7 mouse cellular contexts compared by ENCODE assay signal in the genomic region with DNA sequence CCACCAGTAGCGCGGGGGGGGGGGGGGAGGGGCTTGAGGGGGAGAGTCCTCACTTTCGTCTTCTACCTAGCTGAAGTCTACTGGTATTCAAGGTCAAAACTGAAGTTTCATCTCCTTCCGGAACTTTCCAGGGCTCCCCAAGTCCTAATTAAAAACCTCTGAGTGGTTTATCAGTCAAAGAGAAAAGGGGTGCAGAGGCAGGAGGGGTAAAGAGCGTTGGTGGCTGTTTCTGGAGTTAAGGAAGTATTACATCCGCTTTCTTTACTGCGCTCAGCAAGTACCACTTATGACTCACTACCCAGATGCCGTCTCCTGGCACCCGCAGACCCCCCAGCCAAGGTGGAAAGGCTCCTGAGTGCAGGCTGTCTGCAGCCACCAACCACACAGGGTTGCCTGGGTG.
DNase-seq lines count a peak whose midpoint lies in the region; ATAC-seq lines count a peak whose summit lies in the region.

No protein-coding gene starts in this region.

- no peak overlapping the region for H3K27ac ChIP-seq in forebrain, embryonic 12.5 days
- H3K27ac ChIP-seq in intestine, embryonic 16.5 days (ENCODE audit: low read length): no peak overlapping the region
- no peak overlapping the region for H3K27ac ChIP-seq in midbrain, embryonic 12.5 days (replicated peaks)

- no peak for ATAC-seq in forebrain, embryonic 12.5 days (ENCODE audit: low FRiP score)
- ATAC-seq in intestine, embryonic 16.5 days: no peak
- no peak for ATAC-seq in midbrain, embryonic 12.5 days (ENCODE audit: low FRiP score, low read depth)

- peak overlapping the region; percentile 51; the same call in 1 of the 2 replicates for H3K9ac ChIP-seq in forebrain, embryonic 12.5 days
- no peak overlapping the region for H3K9ac ChIP-seq in intestine, embryonic 16.5 days (ENCODE audit: low read depth, low read length)
- peak overlapping the region; percentile 39; the same call in 1 of the 2 replicates for H3K9ac ChIP-seq in midbrain, embryonic 12.5 days (replicated peaks)

- peak overlapping the region; percentile 55 for H3K4me2 ChIP-seq in forebrain, embryonic 12.5 days
- 0 out of 2 replicates have a peak overlapping the region, but pooled peaks have one; percentile 7 for H3K4me2 ChIP-seq in intestine, embryonic 16.5 days (ENCODE audit: low read depth, low read length)
- peak overlapping the region; percentile 53 for H3K4me2 ChIP-seq in midbrain, embryonic 12.5 days (replicated peaks)

- H3K36me3 ChIP-seq in forebrain, embryonic 12.5 days (replicated peaks): no peaks in the 10 kb centered on the region; the same call in 1 of the 2 replicates
- no peaks in the 10 kb centered on the region for H3K36me3 ChIP-seq in intestine, embryonic 16.5 days (ENCODE audit: control insufficient read depth, insufficient read depth, low read length)
- no peaks in the 10 kb centered on the region for H3K36me3 ChIP-seq in midbrain, embryonic 12.5 days

- DNase-seq in right cerebral cortex, adult 18-20 months: peak; percentile 43
- DNase-seq in right cerebral cortex, postnatal 4 days: no peak
- DNase-seq in spleen, postnatal 4 days (ENCODE audit: low spot score in 2 of 2): peak; percentile 41 to 70
- no peak for DNase-seq in kidney, postnatal 25 days

- H3K9me3 ChIP-seq in forebrain, embryonic 12.5 days: peaks cover 21% of the 10 kb centered on the region
- peaks cover 13% of the 10 kb centered on the region for H3K9me3 ChIP-seq in intestine, embryonic 16.5 days (ENCODE audit: control insufficient read depth, low read length)
- peaks cover 28% of the 10 kb centered on the region for H3K9me3 ChIP-seq in midbrain, embryonic 12.5 days

- WGBS in forebrain, embryonic 12.5 days: 26% methylated on average over 8 of the region's 9 CpGs
- 52% methylated on average over 7 of the region's 9 CpGs for WGBS in intestine, embryonic 16.5 days
- 23% methylated on average over 9 of the region's 9 CpGs for WGBS in midbrain, embryonic 12.5 days

- peaks cover 10% of the 10 kb centered on the region; the same call in 1 of the 2 replicates for H3K27me3 ChIP-seq in forebrain, embryonic 12.5 days
- H3K27me3 ChIP-seq in intestine, embryonic 16.5 days (replicated peaks; ENCODE audit: control insufficient read depth, insufficient read depth, low read length): no peaks in the 10 kb centered on the region
- H3K27me3 ChIP-seq in midbrain, embryonic 12.5 days: peaks cover 3% of the 10 kb centered on the region; the same call in 1 of the 2 replicates

- H3K4me3 ChIP-seq in forebrain, embryonic 12.5 days (replicated peaks): peak overlapping the region; percentile 23
- no peak overlapping the region for H3K4me3 ChIP-seq in intestine, embryonic 16.5 days (ENCODE audit: low read length)
- H3K4me3 ChIP-seq in midbrain, embryonic 12.5 days: peak overlapping the region; percentile 21

- peaks cover 24% of the 10 kb centered on the region for H3K4me1 ChIP-seq in forebrain, embryonic 12.5 days
- no peaks in the 10 kb centered on the region for H3K4me1 ChIP-seq in intestine, embryonic 16.5 days (ENCODE audit: control insufficient read depth, insufficient read depth, low read length)
- H3K4me1 ChIP-seq in midbrain, embryonic 12.5 days: peaks cover 25% of the 10 kb centered on the region

Comparison
In these comparisons a context has a peak if more than half of its experiments do, and no peak if none do; other contexts are left out.
1. DNase-seq: peak in right cerebral cortex, adult 18-20 months (single experiment) and spleen, postnatal 4 days (2 of 2); none in right cerebral cortex, postnatal 4 days (single experiment) and kidney, postnatal 25 days (0 of 2).
2. Peak in every context shown above with its lines, with median percentiles within 50 percentile points of each other: H3K4me2 ChIP-seq.